Mouse (Mus musculus) spleen, postnatal 4 days (tissue): ENCODE measurements around the gene Cpm.
A peak's percentile ranks its signal among the peaks of the same experiment; 100 is the strongest.
"Not testable (repeated sequence)": the region's sequence is repeated elsewhere in the genome, so short reads cannot be mapped to it uniquely, and the experiment has no call there.

Experiments used
- DNase-seq, 2 experiments: peaks; one replicate each; pipeline ENCODE4 v3.0.0; 2022; ENCODE audit warnings: low spot score in 2 of 2

Cpm gene

DNA sequence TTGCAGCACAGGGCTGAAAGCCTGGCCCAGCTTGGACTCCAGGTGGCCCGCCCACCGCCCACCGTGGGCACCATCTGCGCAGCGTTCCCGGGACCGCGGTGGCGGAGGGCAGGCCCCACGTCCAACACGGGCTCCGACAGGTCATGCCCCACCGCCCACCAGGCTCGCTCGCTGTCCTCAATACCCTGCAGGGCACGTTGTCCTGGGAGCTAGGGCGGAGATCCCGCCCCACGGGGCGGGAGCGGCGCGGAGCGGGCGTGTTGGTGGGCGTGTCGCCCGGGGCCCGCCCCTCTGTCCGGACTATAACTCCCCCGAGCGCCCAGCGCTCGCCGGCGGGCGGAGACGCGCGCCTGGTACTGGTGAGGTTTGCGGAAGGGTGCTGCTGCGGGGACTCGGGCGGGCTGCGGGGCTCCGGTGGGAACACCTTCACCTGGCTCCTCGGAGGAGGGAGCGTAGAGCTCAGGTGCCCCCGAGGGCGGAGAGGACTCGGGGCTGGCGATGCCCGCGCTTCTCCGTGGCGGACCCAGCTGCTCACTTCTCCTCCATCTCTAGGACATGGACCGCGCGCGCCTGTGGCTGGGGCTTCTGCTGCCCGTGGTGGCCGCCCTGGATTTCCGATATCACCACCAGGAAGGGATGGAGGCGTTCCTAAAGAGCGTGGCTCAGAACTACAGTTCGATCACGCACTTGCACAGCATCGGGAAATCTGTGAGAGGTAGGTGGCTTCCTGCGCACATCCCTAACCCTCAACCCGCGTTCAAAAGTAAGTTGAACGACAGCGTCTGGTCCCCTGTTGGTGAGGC is at the start of gene Cpm:
Gene Cpm (plus strand): TSS at position 332 of the 803 bp plus-strand sequence.
- peak; percentile 67 to 85 for DNase-seq

DNA sequence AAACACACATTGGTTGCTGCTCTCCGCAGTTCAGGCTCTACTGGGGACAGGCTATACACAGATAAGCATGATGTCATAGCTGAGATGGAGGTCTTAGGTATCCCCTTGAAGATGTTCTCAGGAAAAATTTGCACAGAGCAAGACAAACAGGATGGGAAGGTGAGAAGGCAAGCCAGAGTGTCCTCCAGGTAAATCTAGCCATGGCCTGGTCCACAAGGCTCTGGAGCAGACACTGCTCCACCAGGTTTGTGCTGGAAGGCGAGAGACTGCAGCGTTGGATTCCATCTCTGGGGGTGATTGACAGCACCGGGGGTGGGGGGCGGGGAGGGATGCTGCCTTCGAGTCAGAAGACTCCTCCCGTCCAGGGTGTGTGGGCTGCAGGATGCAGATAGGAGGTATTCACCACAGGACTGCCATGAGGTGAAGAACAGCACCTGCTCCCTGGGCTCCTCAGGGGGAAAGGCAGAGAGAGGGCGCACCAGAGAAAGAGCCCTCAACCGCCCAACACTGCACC is 49.5 kb upstream of the Cpm start:
- DNase-seq: no peak

DNA sequence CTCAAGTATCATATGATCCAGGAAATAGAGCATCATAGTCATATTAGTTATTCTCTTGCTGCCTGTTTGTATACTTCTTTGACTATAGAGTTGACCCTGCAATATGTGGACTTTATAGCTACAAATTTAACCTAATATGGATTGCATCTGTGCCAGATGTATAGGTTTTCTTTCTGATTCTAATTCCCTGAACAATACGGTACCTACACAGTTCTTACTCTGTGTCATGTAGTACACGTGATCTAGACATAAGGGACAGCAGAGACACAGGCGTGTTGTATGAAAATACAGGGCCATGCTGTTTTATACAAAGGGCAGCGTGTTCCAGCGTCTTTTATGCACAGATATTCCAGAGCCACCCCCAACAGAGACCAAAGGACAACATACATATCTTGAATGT is 48.9 kb upstream of the Cpm start:
- DNase-seq: no peak

DNA sequence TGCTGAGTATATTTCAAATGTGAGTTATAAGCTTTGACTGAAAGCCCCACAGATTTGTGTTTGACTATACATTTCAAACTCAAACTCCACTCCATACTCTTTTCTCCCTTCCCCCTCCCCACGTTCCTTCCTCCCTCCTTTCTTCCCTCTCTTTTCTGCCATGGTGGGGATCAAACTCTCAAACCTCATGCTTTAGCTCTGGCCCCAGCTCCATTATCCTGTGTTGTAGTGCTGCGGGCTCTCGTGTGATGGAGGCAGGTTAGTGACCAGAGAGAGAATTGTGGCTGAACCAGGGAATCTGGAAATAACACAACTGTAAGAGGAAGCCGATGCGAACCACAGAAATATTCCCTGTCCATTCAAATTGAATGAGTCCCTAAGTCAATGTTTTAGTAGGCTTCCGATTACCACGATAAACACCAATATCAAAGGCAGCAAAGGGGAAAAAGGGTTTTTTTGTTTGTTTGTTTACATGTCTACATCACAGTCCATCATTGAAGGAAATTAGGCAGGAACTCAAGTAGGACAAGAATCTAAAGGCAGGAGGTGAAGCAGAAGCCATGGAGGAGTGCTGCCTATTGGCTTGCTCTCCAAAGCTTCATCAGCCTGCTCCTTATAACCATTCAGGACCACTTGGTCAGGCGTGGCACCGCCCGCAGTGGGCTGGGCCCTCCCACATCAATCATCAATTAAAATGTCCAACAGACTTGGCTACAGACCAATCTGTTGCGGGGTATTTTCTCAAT is 48.1 kb upstream of the Cpm start:
- DNase-seq: no peak

DNA sequence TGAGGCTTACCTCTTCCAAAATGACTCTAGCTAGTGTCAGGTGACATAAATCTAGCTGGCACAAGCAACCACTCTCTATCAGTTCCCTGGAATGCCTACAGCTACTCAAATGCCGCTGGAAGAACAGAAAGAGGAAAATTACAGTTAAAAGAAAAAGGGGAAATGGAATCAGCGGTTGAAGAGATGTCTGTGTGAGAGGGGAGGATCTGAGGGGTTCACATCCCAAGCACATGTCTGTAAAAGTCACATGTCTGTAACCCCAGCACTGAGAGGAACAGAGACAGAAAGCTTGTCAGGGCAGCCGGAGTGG is 47.6 kb upstream of the Cpm start:
- no peak for DNase-seq

DNA sequence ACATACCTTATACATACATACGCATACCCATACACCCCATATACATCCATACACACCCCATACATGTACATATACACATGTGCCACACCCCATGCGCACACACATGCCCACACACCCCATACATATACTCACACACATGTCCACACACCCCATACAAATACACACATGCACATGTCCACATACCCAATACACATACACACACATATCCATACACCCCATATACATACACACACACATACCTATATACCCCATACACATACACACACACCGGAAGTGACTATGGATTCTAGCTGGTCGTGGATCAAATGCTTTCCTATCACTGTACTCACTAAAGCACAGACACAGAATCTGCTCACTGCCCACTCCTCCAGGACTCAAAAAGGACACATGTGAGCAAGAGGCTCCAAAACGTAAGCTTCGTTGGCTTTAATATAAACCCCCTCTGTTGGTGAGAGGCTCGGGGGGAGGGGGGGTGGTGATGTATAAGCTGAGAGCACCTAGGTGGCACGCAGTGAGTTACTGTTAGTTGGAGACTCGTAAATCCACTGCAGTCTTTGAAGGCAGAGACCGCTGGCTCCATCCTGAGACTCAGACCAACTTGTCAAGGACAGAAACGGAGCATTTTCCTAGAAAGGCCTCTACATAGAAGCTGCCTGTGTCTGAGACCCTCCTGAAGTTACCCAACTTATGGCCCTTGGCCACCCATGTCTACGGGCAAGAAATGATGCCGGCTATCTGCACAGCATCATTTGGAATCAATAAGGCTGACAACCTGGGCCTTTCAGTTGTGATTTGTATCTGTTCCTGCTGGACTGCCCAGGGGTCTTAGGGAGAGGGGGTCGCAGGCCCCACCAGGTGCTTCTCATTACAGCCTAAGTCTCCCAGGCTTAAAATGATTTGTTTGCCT is 45.9 kb upstream of the Cpm start:
- DNase-seq: no peak

DNA sequence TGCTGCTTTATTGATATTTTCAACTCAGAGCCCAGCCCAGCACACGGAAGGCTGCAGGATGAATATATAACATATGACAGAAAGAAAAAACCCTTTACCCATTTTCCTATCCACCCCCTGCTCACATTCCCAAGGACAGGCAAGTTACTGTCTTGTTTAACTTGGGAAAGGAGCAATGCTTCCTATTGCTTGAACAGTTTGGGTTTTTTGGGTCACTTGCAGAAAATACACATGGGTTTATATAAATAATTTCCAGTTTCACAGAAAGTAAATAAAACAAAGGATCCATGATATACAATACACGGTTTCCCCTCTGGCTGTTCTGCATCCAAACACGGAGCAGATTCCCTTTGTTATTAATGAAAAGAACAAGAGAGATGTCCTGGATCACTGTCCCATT is 45.2 kb upstream of the Cpm start:
- DNase-seq: no peak

DNA sequence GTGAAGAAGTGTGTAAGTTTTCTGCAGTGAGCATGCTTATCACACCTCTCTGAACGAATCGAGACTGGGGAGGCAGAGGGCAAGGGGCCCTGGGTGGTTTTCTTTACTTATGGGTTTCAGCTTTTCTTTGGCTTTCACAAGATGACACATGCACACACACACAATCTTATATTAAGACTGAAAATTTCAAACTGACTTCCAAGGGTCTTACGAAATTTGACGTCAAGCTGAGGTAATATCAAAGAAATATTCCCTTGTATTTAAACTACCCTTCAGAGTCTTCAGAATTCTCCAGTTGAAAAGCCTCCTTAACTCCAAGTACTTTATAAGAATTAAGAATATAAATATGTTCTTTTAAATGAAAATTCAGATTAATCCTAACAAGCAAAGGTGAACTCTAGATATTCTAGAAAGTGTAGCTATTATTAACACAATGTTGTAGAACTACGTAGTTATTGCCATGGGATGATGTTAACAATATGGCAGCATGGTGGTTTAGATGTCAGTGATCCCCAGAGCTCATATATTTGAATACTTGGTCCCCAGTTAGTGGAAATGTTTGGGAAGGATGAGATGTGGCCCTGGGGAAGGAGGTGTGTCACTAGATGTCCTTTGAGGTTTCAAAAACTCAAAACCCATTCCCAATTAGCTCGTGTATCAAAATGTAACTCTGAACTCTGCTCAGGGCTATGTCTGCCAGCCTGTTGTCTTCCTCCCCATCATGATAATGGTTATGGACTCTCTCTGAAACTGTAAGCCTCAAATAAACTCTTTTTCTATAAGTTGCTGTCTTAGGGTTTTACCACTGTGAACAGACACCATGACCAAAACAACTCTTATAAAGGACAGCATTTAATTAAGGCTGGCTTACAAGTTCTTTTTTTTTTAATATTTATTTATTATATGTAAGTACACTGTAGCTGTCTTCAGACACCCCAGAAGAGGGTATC is 44.5 kb upstream of the Cpm start:
- DNase-seq: no peak

DNA sequence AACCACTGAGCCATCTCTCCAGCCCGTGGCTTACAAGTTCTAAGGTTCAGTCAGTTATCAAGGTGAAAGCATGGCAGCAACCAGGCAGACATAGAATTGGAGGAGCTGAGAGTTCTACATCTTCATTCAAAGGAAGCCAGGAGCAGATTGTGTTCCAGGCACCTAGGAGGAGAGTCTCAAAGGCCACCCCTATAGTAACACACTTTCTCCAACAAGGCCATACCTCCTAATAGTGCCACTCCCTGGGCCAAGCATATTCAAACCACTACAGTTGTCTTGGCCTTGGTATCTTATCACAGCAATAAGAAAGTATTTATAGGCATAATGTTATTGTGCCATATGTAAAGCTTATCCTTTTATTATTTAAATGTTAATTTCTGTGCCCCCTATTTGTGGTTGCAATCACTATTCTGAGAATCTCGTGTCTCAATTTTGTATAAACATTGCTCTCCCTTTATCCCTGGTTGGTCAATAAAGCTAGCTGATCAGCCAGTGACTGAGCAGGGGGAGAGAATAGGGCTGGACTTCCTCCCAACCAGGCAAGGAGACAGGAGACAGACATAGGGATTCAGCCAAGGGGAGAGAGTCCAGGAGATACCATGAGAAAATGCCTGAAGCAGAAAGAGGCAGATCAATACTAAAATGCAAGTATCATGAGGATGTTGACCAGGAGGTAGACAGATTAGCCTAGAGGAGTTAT is 43.5 kb upstream of the Cpm start:
- no peak for DNase-seq

DNA sequence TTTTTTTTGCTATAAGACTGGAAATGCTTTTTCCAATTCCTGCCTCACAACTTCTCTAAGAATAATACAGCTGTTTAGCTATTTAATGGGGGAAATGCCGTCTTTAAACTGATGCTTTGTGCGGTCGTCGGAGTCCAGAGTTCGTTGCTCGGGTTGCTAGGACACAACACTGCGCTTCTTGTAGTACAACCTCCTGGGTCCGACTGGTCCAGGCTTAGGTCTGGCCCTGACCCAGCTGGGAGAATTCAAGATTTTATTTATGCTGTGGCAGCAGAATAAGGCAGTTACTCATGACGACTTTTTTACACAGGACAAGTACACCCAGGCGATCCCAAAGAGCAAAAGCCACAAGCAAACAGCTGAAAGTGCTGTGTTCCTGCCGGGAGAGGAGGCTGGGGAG is 42.4 kb upstream of the Cpm start:
- no peak for DNase-seq

DNA sequence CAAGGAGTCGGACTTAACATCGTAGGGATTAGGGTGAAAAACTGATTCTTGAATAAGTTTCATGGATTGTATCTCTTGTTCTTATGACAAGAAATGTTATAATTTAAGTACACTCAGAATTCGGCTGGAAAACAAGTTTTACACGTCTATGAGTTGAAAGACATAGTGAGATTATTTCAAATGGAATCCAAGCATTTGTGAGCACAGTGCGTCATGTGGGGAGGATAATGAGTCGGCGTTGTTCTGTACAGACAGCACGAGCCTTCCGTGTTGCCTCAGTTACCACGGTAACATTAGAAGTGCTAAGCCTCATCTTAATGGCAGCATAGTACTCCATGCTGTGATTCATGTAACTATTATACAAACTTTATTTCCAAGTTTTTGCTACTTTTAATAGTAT is 42.0 kb upstream of the Cpm start:
- DNase-seq: no peak

DNA sequence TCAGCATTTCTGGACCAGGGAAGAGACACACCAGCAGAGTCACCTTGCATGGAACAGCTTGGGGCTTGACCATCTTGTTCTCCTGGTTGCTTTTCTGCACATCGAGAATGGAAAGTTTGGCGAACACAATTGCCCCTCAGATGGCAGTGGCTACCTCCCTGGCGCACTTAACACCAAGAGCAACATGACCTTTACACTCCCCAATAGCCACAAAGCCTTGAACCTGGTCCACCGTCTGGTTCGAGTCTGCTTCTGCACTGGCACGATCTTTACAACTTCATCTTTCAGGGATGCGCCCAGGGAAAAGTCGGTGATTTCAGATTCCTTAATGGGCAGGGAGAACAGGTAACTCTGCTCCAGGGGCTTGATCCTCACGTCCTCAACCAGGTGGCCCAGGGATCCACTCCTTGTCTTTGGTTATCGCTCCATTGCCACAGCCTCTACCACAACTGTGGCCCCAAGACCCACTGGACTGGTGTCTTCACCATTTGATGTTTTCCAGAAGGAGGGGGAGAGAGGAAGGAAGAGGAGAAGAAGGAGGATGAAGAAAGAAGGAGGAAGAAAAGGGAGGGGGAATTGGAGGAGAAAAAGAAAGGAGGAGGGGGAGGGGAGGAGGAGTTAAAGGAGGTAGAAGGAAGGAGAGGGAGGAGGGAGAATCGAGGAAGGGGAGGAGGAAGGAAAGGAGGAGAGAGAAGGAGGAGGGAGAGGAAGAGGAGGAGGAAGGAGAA is 40.7 kb upstream of the Cpm start:
- DNase-seq: not testable (repeated sequence)

DNA sequence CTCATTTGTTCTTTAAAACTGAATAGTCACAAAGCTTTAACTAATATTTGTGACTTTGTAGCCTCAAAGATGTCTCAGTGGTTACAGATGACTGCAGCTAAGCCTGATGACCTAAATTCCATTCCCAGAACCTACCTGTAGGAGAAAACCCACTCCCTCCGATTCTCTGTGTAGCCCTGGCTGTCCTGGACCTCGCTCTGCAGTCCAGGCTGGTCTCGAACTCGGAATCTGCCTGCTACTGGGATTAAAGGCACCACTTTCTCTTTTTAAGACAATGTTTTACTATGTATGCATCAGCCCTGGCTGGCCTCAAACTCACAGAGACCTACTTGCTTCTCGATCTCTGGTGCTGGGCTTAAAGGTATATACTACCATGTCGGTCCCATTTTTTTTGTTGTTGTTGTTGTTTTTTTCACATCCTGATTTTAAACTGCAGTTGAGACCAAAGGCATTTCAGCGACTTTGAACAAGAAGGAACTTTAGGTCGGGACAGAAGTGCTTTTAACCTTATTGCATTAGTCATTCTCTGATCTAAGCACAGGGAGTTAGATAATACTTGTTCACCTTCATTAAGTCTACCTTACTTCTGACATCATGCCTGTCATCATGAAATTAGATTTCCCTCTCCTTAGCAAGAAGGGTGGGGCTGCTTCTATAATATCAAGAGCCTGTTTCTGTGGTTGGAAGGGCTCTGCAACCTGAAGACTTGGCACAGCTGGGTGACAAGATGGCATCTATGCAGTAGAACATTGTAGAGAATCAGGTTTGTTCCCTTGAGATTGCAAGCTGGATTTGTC is 40.0 kb upstream of the Cpm start:
- no peak for DNase-seq

DNA sequence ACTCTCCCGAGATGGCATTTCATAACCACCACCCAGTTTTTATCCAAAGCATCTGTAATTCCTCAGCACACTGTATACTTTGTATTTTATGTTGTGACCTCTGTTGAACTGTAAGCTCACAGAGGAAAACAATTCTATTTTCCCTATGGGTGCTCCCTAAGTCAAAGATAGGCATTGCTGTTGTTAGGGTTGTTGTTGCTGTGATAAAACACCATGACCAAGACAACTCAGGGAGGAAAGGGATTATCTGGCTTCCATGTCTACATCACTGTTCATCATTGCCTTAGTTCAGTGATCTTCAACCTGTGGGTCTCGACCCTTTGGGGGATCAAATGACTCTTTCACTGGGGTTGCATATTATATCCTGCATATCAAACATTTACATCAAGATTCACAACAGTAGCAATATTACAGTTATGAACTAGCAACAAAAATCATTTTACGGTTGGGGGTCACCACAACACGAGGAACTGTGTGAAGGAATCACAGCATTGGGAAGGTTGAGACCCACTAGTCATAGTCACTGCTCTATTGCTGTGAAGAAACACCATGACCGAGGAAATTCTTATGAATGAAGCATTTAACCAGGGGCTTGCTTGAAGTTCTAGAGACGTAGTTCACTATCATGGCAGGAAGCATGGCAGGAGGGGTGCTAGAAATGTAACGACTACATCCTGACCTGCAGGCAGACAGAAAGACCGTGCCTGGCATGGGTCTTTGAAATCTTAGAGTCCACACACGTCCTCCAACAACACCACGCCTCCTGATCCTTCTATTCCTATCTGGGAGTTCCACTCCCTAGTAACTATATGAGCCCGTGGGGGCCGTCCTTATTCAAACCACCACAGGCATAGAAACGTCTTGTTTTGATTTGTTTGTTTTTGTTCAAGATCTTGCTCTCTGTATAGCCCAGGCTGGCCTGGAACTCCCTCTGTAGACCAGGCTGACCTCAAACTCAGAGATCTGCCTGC is 38.7 kb upstream of the Cpm start:
- DNase-seq: no peak

DNA sequence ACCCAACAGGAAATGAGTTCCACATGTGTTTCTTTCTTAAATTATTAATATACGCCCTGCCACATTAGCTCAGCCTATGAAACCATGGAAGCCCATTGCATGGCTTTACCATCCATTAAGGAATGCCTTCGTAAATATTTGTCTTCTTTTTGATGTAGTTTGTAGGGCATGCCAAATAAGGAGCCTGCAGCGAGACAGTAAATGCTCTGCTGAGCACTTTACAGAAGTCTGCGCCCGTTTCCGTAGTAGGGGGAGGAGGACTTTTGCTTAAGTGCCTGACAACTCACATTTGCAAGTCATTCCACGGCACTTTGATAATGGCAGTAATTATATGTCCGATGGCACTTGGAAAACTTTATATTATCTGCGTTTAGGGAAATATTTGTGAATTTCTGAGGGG is 37.5 kb upstream of the Cpm start:
- no peak for DNase-seq

DNA sequence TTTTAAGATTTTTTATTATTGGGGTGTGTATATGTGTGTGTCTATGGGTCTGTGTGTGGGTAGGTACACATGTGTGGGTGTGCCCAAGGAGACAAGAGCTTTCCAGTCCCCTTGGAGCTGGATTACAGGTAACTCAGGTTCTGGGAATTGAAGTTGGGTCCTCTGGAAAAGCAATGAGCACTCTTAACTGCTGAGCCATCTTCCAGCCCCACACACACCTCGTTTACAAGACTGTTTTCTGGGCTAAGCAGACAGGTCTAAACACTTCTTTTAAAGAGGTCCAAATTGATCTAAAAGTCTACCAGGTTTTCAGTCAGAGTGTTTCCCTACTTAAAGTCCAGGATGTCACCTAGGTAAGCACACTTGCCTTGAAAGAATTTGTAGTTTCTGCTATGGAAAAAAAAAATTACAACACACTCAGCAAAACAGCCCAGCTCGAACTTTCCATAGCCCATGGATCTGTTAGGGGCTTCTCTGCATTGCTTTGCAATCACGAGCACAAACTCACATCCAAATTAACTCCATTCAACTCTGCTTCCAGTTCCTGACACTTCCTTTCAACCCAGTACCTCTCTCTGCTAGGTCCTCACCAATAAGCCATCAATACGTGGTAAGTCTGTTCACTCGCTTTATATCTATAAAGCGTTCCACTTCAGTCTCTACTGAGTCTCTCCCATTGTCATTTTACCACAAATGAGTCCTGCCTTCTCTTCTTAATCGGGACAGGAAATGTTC is 36.8 kb upstream of the Cpm start:
- DNase-seq: no peak

DNA sequence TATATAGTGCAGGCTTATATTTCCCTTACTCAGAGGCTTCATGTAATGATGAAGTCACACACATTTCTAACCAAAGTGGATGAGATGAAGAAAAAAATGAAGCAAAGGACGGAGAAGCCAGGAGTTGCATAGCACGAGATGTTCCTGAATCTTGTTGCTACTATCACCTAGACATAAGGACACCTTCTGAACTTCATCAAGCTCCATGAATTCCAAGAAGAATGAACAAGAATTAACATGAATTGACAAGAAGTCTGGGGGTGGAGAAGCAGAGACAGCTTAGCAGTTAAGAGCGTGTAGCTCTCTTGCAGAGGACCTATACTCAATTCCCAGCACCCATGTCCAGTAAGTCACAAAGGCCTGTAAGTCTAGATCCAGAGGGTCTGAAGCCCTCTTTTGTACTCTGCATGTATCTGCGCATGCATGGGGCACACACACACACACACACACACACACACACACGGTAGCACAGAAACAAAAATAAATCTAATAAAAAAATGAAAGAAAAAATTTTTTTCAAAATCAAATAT is 36.2 kb upstream of the Cpm start:
- no peak for DNase-seq
